Mouse (Mus musculus): ENCODE data around the gene Rgsl1. TPM values are rescaled to one million over a fixed set of nuclear protein-coding genes. Genes with fewer than 3 reads are reported as not detected.

The Rgsl1 gene
- polyA plus RNA-seq, 1 experiment from 2014 or later = 0.30 TPM

- no peak for ATAC-seq (ENCODE audit: insufficient number of reproducible peaks, insufficient read depth, low FRiP score, low read depth)
- H3K4me3 ChIP-seq (ENCODE audit: low read depth, low read length) = peak overlapping the region; percentile 8
- H3K27me3 ChIP-seq (ENCODE audit: control insufficient read depth, insufficient read depth, low read length) = no peaks in the 10 kb centered on the region
- no peak overlapping the region for H3K9ac ChIP-seq (replicated peaks; ENCODE audit: low read depth, low read length)
- peak overlapping the region; percentile 27 for H3K4me2 ChIP-seq (replicated peaks; ENCODE audit: low read depth, low read length)
- no peaks in the 10 kb centered on the region for H3K36me3 ChIP-seq (ENCODE audit: control insufficient read depth, insufficient read depth, low read length)
- H3K9me3 ChIP-seq (ENCODE audit: control insufficient read depth, low read depth, low read length) = no peaks in the 10 kb centered on the region
- H3K4me1 ChIP-seq (ENCODE audit: control insufficient read depth, insufficient read depth, low read length) = peaks cover 5% of the 10 kb centered on the region; the same call in 1 of the 2 replicates
- peak overlapping the region; percentile 3; the same call in 1 of the 2 replicates for H3K27ac ChIP-seq (ENCODE audit: low read length)
- 27% methylated on average over 13 of the region's 13 CpGs for WGBS
Observed at GRCm38 (mm10) chr1:153751763-153752301, 92.1 kb downstream of the Rgsl1 start.

DNA sequence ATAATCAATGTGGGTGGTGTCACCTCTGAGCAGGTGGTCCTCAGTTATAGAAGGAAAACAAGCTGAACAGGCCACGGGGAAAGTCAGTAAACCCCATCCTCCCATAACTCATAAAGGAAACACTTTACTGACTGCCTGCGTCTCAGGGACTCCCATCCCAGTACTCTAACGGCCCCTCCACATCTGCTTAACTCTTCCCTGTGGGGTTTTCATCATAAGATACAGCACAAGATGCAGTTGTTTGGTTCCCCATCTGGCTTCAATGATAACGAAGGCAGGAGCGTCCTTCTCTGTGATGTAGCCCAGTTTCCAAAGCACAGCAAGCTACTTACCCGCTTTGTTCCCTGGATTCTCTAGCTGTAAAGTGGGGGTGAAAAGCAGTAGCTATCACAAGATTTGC, 93.9 kb downstream of the Rgsl1 start:
- H3K27ac ChIP-seq (ENCODE audit: low read length) = no peak overlapping the region
- H3K9me3 ChIP-seq (ENCODE audit: control insufficient read depth, low read depth, low read length) = no peaks in the 10 kb centered on the region
- WGBS = 50% methylated on average over 6 of the region's 6 CpGs
- no peaks in the 10 kb centered on the region for H3K36me3 ChIP-seq (ENCODE audit: control insufficient read depth, insufficient read depth, low read length)
- no peak for ATAC-seq (ENCODE audit: insufficient number of reproducible peaks, insufficient read depth, low FRiP score, low read depth)
- H3K4me1 ChIP-seq (ENCODE audit: control insufficient read depth, insufficient read depth, low read length) = peaks cover 5% of the 10 kb centered on the region; the same call in 1 of the 2 replicates
- H3K9ac ChIP-seq (replicated peaks; ENCODE audit: low read depth, low read length) = no peak overlapping the region
- peak overlapping the region; percentile 26; the same call in 1 of the 2 replicates for H3K4me3 ChIP-seq (ENCODE audit: low read depth, low read length)
- H3K27me3 ChIP-seq (ENCODE audit: control insufficient read depth, insufficient read depth, low read length) = no peaks in the 10 kb centered on the region
- H3K4me2 ChIP-seq (replicated peaks; ENCODE audit: low read depth, low read length) = peak overlapping the region; percentile 49

DNA sequence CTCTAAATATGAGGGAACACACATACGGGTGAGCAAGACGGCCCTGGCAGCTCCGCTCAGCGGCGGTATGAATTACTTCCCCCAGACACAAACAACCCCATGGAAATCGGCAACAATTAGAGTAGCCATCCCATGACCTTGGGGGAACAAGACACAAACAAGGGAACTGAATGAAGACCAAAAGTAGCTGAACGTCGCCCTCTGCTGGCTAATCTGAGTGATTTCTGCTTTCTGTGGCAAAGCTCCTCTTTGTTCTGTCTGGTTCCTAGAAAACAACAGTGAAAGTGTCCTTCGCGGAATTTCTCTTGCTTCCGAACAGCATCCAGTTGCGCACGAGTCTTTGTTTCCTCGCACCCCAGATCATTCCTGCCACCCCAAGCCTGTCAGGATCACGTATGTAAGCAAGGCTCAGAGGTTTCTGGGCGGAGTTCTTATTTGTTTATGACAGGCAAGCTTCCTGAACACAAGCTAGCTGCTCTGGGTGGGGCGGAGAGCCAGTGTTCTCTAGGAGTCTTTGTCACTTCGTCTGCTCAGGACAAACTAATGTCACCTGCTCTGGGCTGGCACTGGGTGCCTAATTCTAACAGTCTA, 94.6 kb downstream of the Rgsl1 start, which contains the start of gene Rnasel:
TSS of gene Rnasel (plus strand) at position 216 of the 591 bp plus-strand sequence.
- Histone ChIP-seq H3K4me2 (replicated peaks; ENCODE audit: low read depth, low read length) (peak within 1 kb of the TSS; percentile 49), H3K36me3 (ENCODE audit: control insufficient read depth, insufficient read depth, low read length) (no peaks in the 10 kb centered on the region), H3K4me1 (ENCODE audit: control insufficient read depth, insufficient read depth, low read length) (peaks cover 5% of the 10 kb centered on the region; the same call in 1 of the 2 replicates), H3K9me3 (ENCODE audit: control insufficient read depth, low read depth, low read length) (no peaks in the 10 kb centered on the region), H3K4me3 (ENCODE audit: low read depth, low read length) (peak within 1 kb of the TSS; percentile 26), H3K9ac (replicated peaks; ENCODE audit: low read depth, low read length) (peak within 1 kb of the TSS; percentile 28), H3K27ac (ENCODE audit: low read length) (peak within 1 kb of the TSS; percentile 3; the same call in 1 of the 2 replicates), H3K27me3 (ENCODE audit: control insufficient read depth, insufficient read depth, low read length) (no peaks in the 10 kb centered on the region)
- peak; percentile 61 for ATAC-seq (ENCODE audit: insufficient number of reproducible peaks, insufficient read depth, low FRiP score, low read depth)
- WGBS = 2% methylated on average over 18 of the region's 18 CpGs

- no peak overlapping the region for H3K4me3 ChIP-seq (ENCODE audit: low read depth, low read length)
- H3K4me2 ChIP-seq (replicated peaks; ENCODE audit: low read depth, low read length) = peak overlapping the region; percentile 49; the same call in 1 of the 2 replicates
- 0% methylated on average over 1 of the region's 1 CpGs for WGBS
- peaks cover 5% of the 10 kb centered on the region; the same call in 1 of the 2 replicates for H3K4me1 ChIP-seq (ENCODE audit: control insufficient read depth, insufficient read depth, low read length)
- H3K36me3 ChIP-seq (ENCODE audit: control insufficient read depth, insufficient read depth, low read length) = no peaks in the 10 kb centered on the region
- no peaks in the 10 kb centered on the region for H3K9me3 ChIP-seq (ENCODE audit: control insufficient read depth, low read depth, low read length)
- H3K27ac ChIP-seq (ENCODE audit: low read length) = peak overlapping the region; percentile 3; the same call in 1 of the 2 replicates
- no peak overlapping the region for H3K9ac ChIP-seq (replicated peaks; ENCODE audit: low read depth, low read length)
- ATAC-seq (ENCODE audit: insufficient number of reproducible peaks, insufficient read depth, low FRiP score, low read depth) = 0 out of 2 replicates have a peak, but pooled peaks have one; percentile 8
- H3K27me3 ChIP-seq (ENCODE audit: control insufficient read depth, insufficient read depth, low read length) = no peaks in the 10 kb centered on the region
Observed at GRCm38 (mm10) chr1:153748549-153748948, 95.4 kb downstream of the Rgsl1 start.

DNA sequence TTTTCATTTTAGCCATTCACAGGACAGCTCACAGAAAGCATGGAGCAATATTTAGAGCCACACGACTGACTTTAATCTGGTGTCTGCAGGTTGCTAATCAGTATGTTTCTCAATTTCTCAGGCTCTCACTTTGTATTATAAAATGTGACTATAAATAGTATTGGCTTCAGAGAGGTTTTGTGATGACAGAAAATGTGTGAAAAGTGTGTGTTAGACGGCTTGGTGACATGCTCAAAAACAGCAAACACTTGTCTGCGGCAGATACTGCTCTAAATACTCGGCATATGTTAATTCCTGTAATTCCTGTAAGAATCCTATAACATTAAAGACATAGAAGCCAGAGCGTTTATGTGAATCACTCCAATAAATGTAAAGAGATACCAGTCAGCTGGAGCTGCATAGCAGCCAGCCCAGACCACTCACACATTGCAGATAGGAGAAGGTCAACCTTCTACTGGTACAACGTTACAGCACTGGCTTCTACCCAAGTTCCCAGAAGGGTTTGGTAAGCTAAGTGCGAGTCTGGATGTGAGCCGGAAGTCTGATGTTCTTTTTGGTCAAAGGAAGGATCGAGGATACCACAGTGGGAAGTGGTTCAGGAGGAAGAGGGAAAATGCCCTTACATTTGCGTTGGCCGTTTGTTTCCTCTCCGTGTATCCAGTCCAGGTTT, 95.9 kb downstream of the Rgsl1 start:
- no peaks in the 10 kb centered on the region for H3K36me3 ChIP-seq (ENCODE audit: control insufficient read depth, insufficient read depth, low read length)
- H3K4me2 ChIP-seq (replicated peaks; ENCODE audit: low read depth, low read length) = 0 out of 2 replicates have a peak overlapping the region, but pooled peaks have one; percentile 13
- no peaks in the 10 kb centered on the region for H3K9me3 ChIP-seq (ENCODE audit: control insufficient read depth, low read depth, low read length)
- 52% methylated on average over 12 of the region's 12 CpGs for WGBS
- ATAC-seq (ENCODE audit: insufficient number of reproducible peaks, insufficient read depth, low FRiP score, low read depth) = 0 out of 2 replicates have a peak, but pooled peaks have one; percentile 5
- no peak overlapping the region for H3K4me3 ChIP-seq (ENCODE audit: low read depth, low read length)
- H3K27ac ChIP-seq (ENCODE audit: low read length) = peak overlapping the region; percentile 3; the same call in 1 of the 2 replicates
- H3K27me3 ChIP-seq (ENCODE audit: control insufficient read depth, insufficient read depth, low read length) = no peaks in the 10 kb centered on the region
- peaks cover 5% of the 10 kb centered on the region; the same call in 1 of the 2 replicates for H3K4me1 ChIP-seq (ENCODE audit: control insufficient read depth, insufficient read depth, low read length)
- H3K9ac ChIP-seq (replicated peaks; ENCODE audit: low read depth, low read length) = no peak overlapping the region

GRCm38 (mm10) chr1:153746728-153747127, 97.2 kb downstream of the Rgsl1 start:
- Histone ChIP-seq H3K4me1 (ENCODE audit: control insufficient read depth, insufficient read depth, low read length) (peaks cover 5% of the 10 kb centered on the region; the same call in 1 of the 2 replicates), H3K4me3 (ENCODE audit: low read depth, low read length) (no peak overlapping the region), H3K27ac (ENCODE audit: low read length) (no peak overlapping the region), H3K9ac (replicated peaks; ENCODE audit: low read depth, low read length) (no peak overlapping the region), H3K36me3 (ENCODE audit: control insufficient read depth, insufficient read depth, low read length) (no peaks in the 10 kb centered on the region), H3K4me2 (replicated peaks; ENCODE audit: low read depth, low read length) (no peak overlapping the region), H3K9me3 (ENCODE audit: control insufficient read depth, low read depth, low read length) (no peaks in the 10 kb centered on the region), H3K27me3 (ENCODE audit: control insufficient read depth, insufficient read depth, low read length) (no peaks in the 10 kb centered on the region)
- 5% methylated on average over 12 of the region's 12 CpGs for WGBS
- no peak for ATAC-seq (ENCODE audit: insufficient number of reproducible peaks, insufficient read depth, low FRiP score, low read depth)

- WGBS = 77% methylated on average over 14 of the region's 14 CpGs
- no peak overlapping the region for H3K27ac ChIP-seq (ENCODE audit: low read length)
- peaks cover 5% of the 10 kb centered on the region; the same call in 1 of the 2 replicates for H3K4me1 ChIP-seq (ENCODE audit: control insufficient read depth, insufficient read depth, low read length)
- H3K9me3 ChIP-seq (ENCODE audit: control insufficient read depth, low read depth, low read length) = no peaks in the 10 kb centered on the region
- H3K9ac ChIP-seq (replicated peaks; ENCODE audit: low read depth, low read length) = no peak overlapping the region
- H3K36me3 ChIP-seq (ENCODE audit: control insufficient read depth, insufficient read depth, low read length) = no peaks in the 10 kb centered on the region
- H3K4me3 ChIP-seq (ENCODE audit: low read depth, low read length) = no peak overlapping the region
- no peaks in the 10 kb centered on the region for H3K27me3 ChIP-seq (ENCODE audit: control insufficient read depth, insufficient read depth, low read length)
- no peak overlapping the region for H3K4me2 ChIP-seq (replicated peaks; ENCODE audit: low read depth, low read length)
- ATAC-seq (ENCODE audit: insufficient number of reproducible peaks, insufficient read depth, low FRiP score, low read depth) = no peak
Observed at GRCm38 (mm10) chr1:153746119-153746670, 97.7 kb downstream of the Rgsl1 start.

All from stomach, embryonic 14.5 days (tissue).